Mouse (Mus musculus): ENCODE data around the gene Neurod1. TPM values are rescaled to one million over a fixed set of nuclear protein-coding genes. Genes with fewer than 3 reads are reported as not detected.

Gene Neurod1
- total and polyA plus RNA-seq, 3 experiments = not detected

- Histone ChIP-seq H3K27me3 (replicated peaks) (no peaks in the 10 kb centered on the region), H3K4me3 (replicated peaks in 1 of 3; ENCODE audit: low read depth in 2 of 3, low read length in 2 of 3, poor library complexity in 1 of 3) (no peak overlapping the region), H3K36me3 (replicated peaks in 1 of 2; ENCODE audit: control insufficient read depth in 1 of 2, insufficient read depth in 1 of 2, low read length in 1 of 2) (no peaks in the 10 kb centered on the region), H3K79me2 (replicated peaks; ENCODE audit: control insufficient read depth, extremely low read depth, insufficient read depth, poor library complexity, severe bottlenecking) (no peaks in the 10 kb centered on the region), H3K4me1 (ENCODE audit: control insufficient read depth in 1 of 2, insufficient read depth in 2 of 2) (no peaks in the 10 kb centered on the region), H3K9ac (ENCODE audit: insufficient read depth, low read depth) (no peak overlapping the region), H3K4me2 (ENCODE audit: insufficient read depth, low read depth, poor library complexity, severe bottlenecking) (no peak overlapping the region), H3K27ac (ENCODE audit: insufficient read depth, low read depth) (no peak overlapping the region), H3K9me3 (replicated peaks; ENCODE audit: low read length) (no peaks in the 10 kb centered on the region)
- in situ Hi-C loops (cut with MboI; ENCODE audit: low pct_ligation_motif_present, low pct_unique_long_range_greater_than_20kb, low sequenced_read_pairs) = no loop called here
- no peak for TF ChIP-seq NRF1 (IDR thresholded peaks at IDR 0.05; ENCODE audit: low read depth, low read length)
- no peak for TF ChIP-seq HCFC1 (IDR thresholded peaks at IDR 0.05; ENCODE audit: low read depth, low read length)
- TF ChIP-seq SMC3 (IDR thresholded peaks at IDR 0.05; ENCODE audit: low read depth, low read length) = no peak
- no peak for TF ChIP-seq CTCF (conservative IDR thresholded peaks at IDR 0.05 in 1 of 2, IDR thresholded peaks at IDR 0.05 in 1 of 2; ENCODE audit: low read depth in 2 of 2, low read length in 2 of 2)
- TF ChIP-seq MYC (IDR thresholded peaks at IDR 0.05; ENCODE audit: low read depth, low read length) = no peak
- no peak for TF ChIP-seq CHD2 (IDR thresholded peaks at IDR 0.05; ENCODE audit: low read length)
- TF ChIP-seq ZNF384 (IDR thresholded peaks at IDR 0.05; ENCODE audit: low read depth, low read length) = no peak
- TF ChIP-seq ZC3H11A (IDR thresholded peaks at IDR 0.05; ENCODE audit: low read depth, low read length) = no peak
- no peak for TF ChIP-seq IRF4 (IDR thresholded peaks at IDR 0.05; ENCODE audit: low read depth, low read length)
- TF ChIP-seq PAX5 (IDR thresholded peaks at IDR 0.05; ENCODE audit: low read length) = no peak
- no peak for TF ChIP-seq ETS1 (conservative IDR thresholded peaks at IDR 0.05; ENCODE audit: low read depth, low read length)
- no peak for TF ChIP-seq NELFE (IDR thresholded peaks at IDR 0.05; ENCODE audit: low read depth, low read length)
- no peak for TF ChIP-seq MEF2A (IDR thresholded peaks at IDR 0.05; ENCODE audit: borderline replicate concordance, low read depth, low read length)
- no peak for TF ChIP-seq GABPA (IDR thresholded peaks at IDR 0.05; ENCODE audit: insufficient replicate concordance, low read depth, low read length)
- no peak for TF ChIP-seq JUND (conservative IDR thresholded peaks at IDR 0.05; ENCODE audit: low read depth, low read length)
- no peak for TF ChIP-seq USF1 (IDR thresholded peaks at IDR 0.05; ENCODE audit: low read depth, low read length)
- TF ChIP-seq TCF12 (IDR thresholded peaks at IDR 0.05; ENCODE audit: low read depth, low read length) = no peak
- no peak for TF ChIP-seq UBTF (IDR thresholded peaks at IDR 0.05; ENCODE audit: low read depth, low read length)
- dilution Hi-C loops (cut with MboI; ENCODE audit: extremely low pct_ligation_motif_present, extremely low pct_unique_long_range_greater_than_20kb, low sequenced_read_pairs) = no loop called here
- DNase-seq (ENCODE audit: extremely low read depth) = no peak
These were observed 42.0 kb downstream of the Neurod1 start for GRCm38 (mm10) chr2:79414505-79414904.

- TF ChIP-seq MAZ (IDR thresholded peaks at IDR 0.05; ENCODE audit: low read depth, low read length) (no peak), NELFE (IDR thresholded peaks at IDR 0.05; ENCODE audit: low read depth, low read length) (no peak), RAD21 (IDR thresholded peaks at IDR 0.05; ENCODE audit: low read depth, low read length) (no peak), UBTF (IDR thresholded peaks at IDR 0.05; ENCODE audit: low read depth, low read length) (no peak), JUND (conservative IDR thresholded peaks at IDR 0.05; ENCODE audit: low read depth, low read length) (no peak), GABPA (IDR thresholded peaks at IDR 0.05; ENCODE audit: insufficient replicate concordance, low read depth, low read length) (no peak), USF2 (conservative IDR thresholded peaks at IDR 0.05; ENCODE audit: low read depth, low read length) (no peak), MAFK (IDR thresholded peaks at IDR 0.05; ENCODE audit: insufficient replicate concordance, low read length) (no peak)
- dilution Hi-C loops (cut with MboI; ENCODE audit: extremely low pct_ligation_motif_present, extremely low pct_unique_long_range_greater_than_20kb, low sequenced_read_pairs) (no loop called here), in situ Hi-C loops (cut with MboI; ENCODE audit: low pct_ligation_motif_present, low pct_unique_long_range_greater_than_20kb, low sequenced_read_pairs) (no loop called here)
- Histone ChIP-seq H3K27me3 (replicated peaks) (no peaks in the 10 kb centered on the region), H3K79me2 (replicated peaks; ENCODE audit: control insufficient read depth, extremely low read depth, insufficient read depth, poor library complexity, severe bottlenecking) (no peaks in the 10 kb centered on the region), H3K9me3 (replicated peaks; ENCODE audit: low read length) (no peaks in the 10 kb centered on the region), H3K27ac (ENCODE audit: insufficient read depth, low read depth) (no peak overlapping the region), H3K36me3 (replicated peaks in 1 of 2; ENCODE audit: control insufficient read depth in 1 of 2, insufficient read depth in 1 of 2, low read length in 1 of 2) (no peaks in the 10 kb centered on the region), H3K9ac (ENCODE audit: insufficient read depth, low read depth) (no peak overlapping the region), H3K4me3 (replicated peaks in 1 of 3; ENCODE audit: low read depth in 2 of 3, low read length in 2 of 3, poor library complexity in 1 of 3) (no peak overlapping the region), H3K4me1 (ENCODE audit: control insufficient read depth in 1 of 2, insufficient read depth in 2 of 2) (no peaks in the 10 kb centered on the region), H3K4me2 (ENCODE audit: insufficient read depth, low read depth, poor library complexity, severe bottlenecking) (no peak overlapping the region)
- no peak for DNase-seq (ENCODE audit: extremely low read depth)
These were observed 45.7 kb downstream of the Neurod1 start for GRCm38 (mm10) chr2:79410903-79411255.
